17 mouse cellular contexts compared by ENCODE assay signal in the genomic region with DNA sequence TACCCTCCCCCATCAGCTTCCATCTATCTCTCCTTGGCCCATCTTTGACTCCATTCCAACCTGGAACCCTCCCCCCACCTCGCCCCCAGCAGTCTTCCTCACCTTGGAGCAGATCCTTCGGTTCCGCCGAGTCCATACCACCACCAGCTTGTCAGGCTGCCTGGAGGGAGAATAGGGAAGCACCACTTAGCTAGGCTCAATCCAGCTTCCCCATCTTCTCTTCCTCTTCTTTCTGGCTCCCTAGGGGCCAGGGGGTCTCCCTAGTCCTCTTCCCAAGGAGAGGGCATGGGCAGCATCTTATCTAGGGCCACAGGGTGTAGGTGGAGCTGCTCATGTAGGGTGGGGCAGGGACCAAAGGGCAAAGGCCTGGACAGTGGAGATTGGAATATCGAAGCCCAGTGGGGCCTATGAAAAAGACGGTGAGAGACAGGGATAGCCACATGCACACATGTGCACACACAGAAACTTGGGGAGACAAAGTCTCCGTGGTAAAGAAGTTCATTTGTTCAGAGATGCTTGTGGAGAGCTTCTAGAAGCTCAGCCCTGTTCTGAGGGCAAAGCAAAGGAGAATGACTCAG. TPM values are rescaled to one million over a fixed set of nuclear protein-coding genes. Genes with fewer than 3 reads are reported as not detected.
DNase-seq lines count a peak whose midpoint lies in the region; ATAC-seq and TF ChIP-seq lines count a peak whose summit lies in the region.
"Had no signal": no experiment of that assay in that cellular context is flagged by ENCODE, and none has a peak within 500 bp of the region (broad histone marks: within the 10 kb centered on the region; RNA-seq: fewer than 3 reads in every experiment).

No protein-coding gene starts in this region.

- peaks cover 73% of the 10 kb centered on the region for H3K4me1 ChIP-seq in megakaryocyte, embryonic 14.5 days
- H3K4me1 ChIP-seq in intestine, embryonic 16.5 days (ENCODE audit: control insufficient read depth, insufficient read depth, low read length) = peaks cover 39% of the 10 kb centered on the region
- peaks cover 27% of the 10 kb centered on the region for H3K4me1 ChIP-seq in midbrain, embryonic 14.5 days (ENCODE audit: control insufficient read depth, insufficient read depth, low read length)

- peak; percentile 77 for DNase-seq in c-Kit-positive CD71-positive TER-119-positive erythroid progenitor cells, embryonic 14.5 days (ENCODE audit: low spot score)
- DNase-seq in midbrain, embryonic 14.5 days = no peak
- DNase-seq: adrenal gland, postnatal 10 days; kidney, postnatal 25 days; layer of hippocampus, postnatal 36 days; lung, postnatal 10 days; right cerebral cortex, adult 18-20 months had no signal

- no peak for TF ChIP-seq POLR2A in myocyte (IDR thresholded peaks at IDR 0.05; ENCODE audit: insufficient read length, low read depth)

- H3K36me3 ChIP-seq in megakaryocyte, embryonic 14.5 days (replicated peaks; ENCODE audit: low read length) = peaks cover 64% of the 10 kb centered on the region
- H3K36me3 ChIP-seq in intestine, embryonic 16.5 days (ENCODE audit: control insufficient read depth, insufficient read depth, low read length) = peaks cover 25% of the 10 kb centered on the region
- H3K36me3 ChIP-seq in myocyte (ENCODE audit: control insufficient read depth, insufficient read depth) = peaks cover 51% of the 10 kb centered on the region
- peaks cover 76% of the 10 kb centered on the region for H3K36me3 ChIP-seq in midbrain, embryonic 14.5 days (ENCODE audit: control insufficient read depth, insufficient read depth, low read length)

- ATAC-seq in megakaryocyte, adult 5-6 weeks (ENCODE audit: poor library complexity, severe bottlenecking) = no peak
- peak; percentile 22; the same call in 1 of the 2 replicates for ATAC-seq in intestine, embryonic 16.5 days
- ATAC-seq in inflammation-experienced regulatory T-cells, adult 6 months = no peak
- no peak for ATAC-seq in midbrain, embryonic 14.5 days (ENCODE audit: low FRiP score, low TSS enrichment)
- ATAC-seq: midbrain, embryonic 15.5 days had no signal

- H3K4me2 ChIP-seq in intestine, embryonic 16.5 days (ENCODE audit: low read depth, low read length) = peak overlapping the region; percentile 4
- H3K4me2 ChIP-seq in myocyte (ENCODE audit: low read depth) = peak overlapping the region; percentile 100
- no peak overlapping the region for H3K4me2 ChIP-seq in midbrain, embryonic 14.5 days (ENCODE audit: low read length)
- H3K4me2 ChIP-seq: midbrain, embryonic 15.5 days had no signal

- no peak overlapping the region for H3K9ac ChIP-seq in intestine, embryonic 16.5 days (ENCODE audit: low read depth, low read length)
- H3K9ac ChIP-seq in midbrain, embryonic 14.5 days (replicated peaks; ENCODE audit: low read length) = no peak overlapping the region
- H3K9ac ChIP-seq: midbrain, embryonic 15.5 days had no signal

- H3K4me3 ChIP-seq in megakaryocyte, embryonic 14.5 days (replicated peaks) = peak overlapping the region; percentile 60
- no peak overlapping the region for H3K4me3 ChIP-seq in intestine, embryonic 16.5 days (ENCODE audit: low read length)
- no peak overlapping the region for H3K4me3 ChIP-seq in myocyte
- no peak overlapping the region for H3K4me3 ChIP-seq in midbrain, embryonic 14.5 days (replicated peaks; ENCODE audit: low read depth, low read length)
- H3K4me3 ChIP-seq: midbrain, embryonic 15.5 days had no signal

- WGBS in intestine, embryonic 16.5 days = 78% methylated on average over 7 of the region's 7 CpGs
- 93% methylated on average over 7 of the region's 7 CpGs for WGBS in midbrain, embryonic 14.5 days

- H3K27ac ChIP-seq in intestine, embryonic 16.5 days (ENCODE audit: low read length) = peak overlapping the region; percentile 28; the same call in 1 of the 2 replicates
- no peak overlapping the region for H3K27ac ChIP-seq in midbrain, embryonic 14.5 days (replicated peaks; ENCODE audit: low read depth, low read length)
- H3K27ac ChIP-seq: midbrain, embryonic 15.5 days had no signal

- peaks cover 50% of the 10 kb centered on the region for H3K79me2 ChIP-seq in myocyte (ENCODE audit: control insufficient read depth, insufficient read depth)

- no peaks in the 10 kb centered on the region for H3K27me3 ChIP-seq in megakaryocyte, embryonic 14.5 days (replicated peaks)
- H3K27me3 ChIP-seq in intestine, embryonic 16.5 days (replicated peaks; ENCODE audit: control insufficient read depth, insufficient read depth, low read length) = no peaks in the 10 kb centered on the region
- no peaks in the 10 kb centered on the region for H3K27me3 ChIP-seq in myocyte (ENCODE audit: control insufficient read depth, insufficient read depth, insufficient read length)
- no peaks in the 10 kb centered on the region for H3K27me3 ChIP-seq in midbrain, embryonic 14.5 days (ENCODE audit: control insufficient read depth, insufficient read depth, low read length)
- H3K27me3 ChIP-seq: CH12.LX; heart, embryonic 15.5 days; midbrain, embryonic 15.5 days had no signal

- no peaks in the 10 kb centered on the region for H3K9me3 ChIP-seq in megakaryocyte, embryonic 14.5 days
- no peaks in the 10 kb centered on the region for H3K9me3 ChIP-seq in intestine, embryonic 16.5 days (ENCODE audit: control insufficient read depth, low read length)
- no peaks in the 10 kb centered on the region for H3K9me3 ChIP-seq in midbrain, embryonic 14.5 days (ENCODE audit: control insufficient read depth, low read length)
- H3K9me3 ChIP-seq: heart, embryonic 15.5 days; midbrain, embryonic 15.5 days had no signal

- no peak overlapping the region for H3ac ChIP-seq in myocyte (ENCODE audit: control insufficient read depth, insufficient read length)

TF ChIP-seq in myocyte, 11 proteins besides CTCF, POLR2A, EP300 and RAD21:
- no peak for TF ChIP-seq CEBPB (IDR thresholded peaks at IDR 0.05; ENCODE audit: insufficient read depth, poor library complexity, severe bottlenecking)

RNA-seq across cellular contexts. Expression of a gene that starts 3.2 kb away (rescaled TPM):
- polyA plus RNA-seq in megakaryocyte, embryonic 14.5 days (2012; ENCODE audit: insufficient read depth, low replicate concordance) = 203 and 207 TPM in 2 replicates
- total RNA-seq in megakaryocyte, adult 5-6 weeks (2015) = 30.8 and 31.0 TPM in 2 replicates
- total RNA-seq in megakaryocyte, adult 5-6 weeks (2017) = 118 and 119 TPM in 2 replicates
- 48.6 and 49.7 TPM in 2 replicates for polyA plus RNA-seq in intestine, embryonic 16.5 days (2015; fragmentation: Nextera tagmentation; extraction: Ambion mirVana)
- 97.4 TPM for polyA plus RNA-seq in myocyte (2012; fragmentation: generic; extraction: Trizol)
- 10 to 100 TPM; 12.5 to 43.4 (median 19.4) TPM for polyA plus RNA-seq in inflammation-experienced regulatory T-cells, adult 6 months (2017; shearing (Covaris generic))
- 12.4 and 14.3 TPM in 2 replicates for polyA plus RNA-seq in midbrain, embryonic 14.5 days (2014; fragmentation: Nextera tagmentation; extraction: Ambion mirVana)

RNA-seq across cellular contexts. Expression of a gene that starts 6.5 kb away (rescaled TPM):
- 84.3 and 173 TPM in 2 replicates for polyA plus RNA-seq in megakaryocyte, embryonic 14.5 days (2012; ENCODE audit: insufficient read depth, low replicate concordance)
- 95.7 and 114 TPM in 2 replicates for total RNA-seq in megakaryocyte, adult 5-6 weeks (2015)
- total RNA-seq in megakaryocyte, adult 5-6 weeks (2017) = 65.5 and 78.8 TPM in 2 replicates
- 56.6 and 57.8 TPM in 2 replicates for polyA plus RNA-seq in intestine, embryonic 16.5 days (2015; fragmentation: Nextera tagmentation; extraction: Ambion mirVana)
- 77.4 TPM for polyA plus RNA-seq in myocyte (2012; fragmentation: generic; extraction: Trizol)
- 10 to 100 TPM; 13.0 to 57.6 (median 36.1) TPM for polyA plus RNA-seq in inflammation-experienced regulatory T-cells, adult 6 months (2017; shearing (Covaris generic))
- 154 and 169 TPM in 2 replicates for polyA plus RNA-seq in midbrain, embryonic 14.5 days (2014; fragmentation: Nextera tagmentation; extraction: Ambion mirVana)

RNA-seq across cellular contexts. Expression of a gene that starts 17.8 kb away (rescaled TPM):
- 1.3 and 7.9 TPM in 2 replicates for polyA plus RNA-seq in megakaryocyte, embryonic 14.5 days (2012; ENCODE audit: insufficient read depth, low replicate concordance)
- 1.5 TPM in 1 of 2 replicates, not detected in the other for total RNA-seq in megakaryocyte, adult 5-6 weeks (2015)
- 0.18 and 2.8 TPM in 2 replicates for total RNA-seq in megakaryocyte, adult 5-6 weeks (2017)
- 14.0 and 20.8 TPM in 2 replicates for polyA plus RNA-seq in intestine, embryonic 16.5 days (2015; fragmentation: Nextera tagmentation; extraction: Ambion mirVana)
- 100 TPM for polyA plus RNA-seq in myocyte (2012; fragmentation: generic; extraction: Trizol)
- under 1 TPM in 1 of 3 experiments, not detected in 2; 0.77 TPM for polyA plus RNA-seq in inflammation-experienced regulatory T-cells, adult 6 months (2017; shearing (Covaris generic))
- polyA plus RNA-seq in midbrain, embryonic 14.5 days (2014; fragmentation: Nextera tagmentation; extraction: Ambion mirVana) = 10.1 and 10.5 TPM in 2 replicates

RNA-seq across cellular contexts. Expression of a gene that starts 18.8 kb away (rescaled TPM):
- not detected in 2 replicates for polyA plus RNA-seq in megakaryocyte, embryonic 14.5 days (2012; ENCODE audit: insufficient read depth, low replicate concordance)
- total RNA-seq in megakaryocyte, adult 5-6 weeks (2015) = not detected in 2 replicates
- total RNA-seq in megakaryocyte, adult 5-6 weeks (2017) = not detected in 2 replicates
- polyA plus RNA-seq in intestine, embryonic 16.5 days (2015; fragmentation: Nextera tagmentation; extraction: Ambion mirVana) = 0.13 and 0.34 TPM in 2 replicates
- 0.12 TPM for polyA plus RNA-seq in myocyte (2012; fragmentation: generic; extraction: Trizol)
- polyA plus RNA-seq in inflammation-experienced regulatory T-cells, adult 6 months (2017; shearing (Covaris generic)) = 1 to 10 TPM; 1.5 to 5.7 (median 2.6) TPM
- 0.21 and 0.28 TPM in 2 replicates for polyA plus RNA-seq in midbrain, embryonic 14.5 days (2014; fragmentation: Nextera tagmentation; extraction: Ambion mirVana)
- total RNA-seq: adrenal gland, postnatal 10 days; CH12.LX; layer of hippocampus, postnatal 36 days had no signal
- polyA plus RNA-seq: limb, embryonic 11.5 days; neural tube, embryonic 14.5 days had no signal

RNA-seq across cellular contexts. Expression of a gene that starts 34.2 kb away (rescaled TPM):
- 161 and 607 TPM in 2 replicates for polyA plus RNA-seq in megakaryocyte, embryonic 14.5 days (2012; ENCODE audit: insufficient read depth, low replicate concordance)
- 25.9 and 33.1 TPM in 2 replicates for total RNA-seq in megakaryocyte, adult 5-6 weeks (2015)
- total RNA-seq in megakaryocyte, adult 5-6 weeks (2017) = 19.3 and 19.6 TPM in 2 replicates
- 15.1 and 16.8 TPM in 2 replicates for polyA plus RNA-seq in intestine, embryonic 16.5 days (2015; fragmentation: Nextera tagmentation; extraction: Ambion mirVana)
- polyA plus RNA-seq in myocyte (2012; fragmentation: generic; extraction: Trizol) = 34.9 TPM
- polyA plus RNA-seq in inflammation-experienced regulatory T-cells, adult 6 months (2017; shearing (Covaris generic)) = 10 to 100 TPM; 14.8 to 26.0 (median 21.1) TPM
- 33.6 and 34.4 TPM in 2 replicates for polyA plus RNA-seq in midbrain, embryonic 14.5 days (2014; fragmentation: Nextera tagmentation; extraction: Ambion mirVana)
